Mouse (Mus musculus) MEL (cell line): ENCODE data around the gene Col25a1. TPM values are rescaled to one million over a fixed set of nuclear protein-coding genes. Genes with fewer than 3 reads are reported as not detected.

Source experiments
- DNase-seq: peaks from one replicate; pipeline ENCODE4 v3.0.0; 2011; ENCODE audit warnings: low read depth, low spot score
- H3K27ac ChIP-seq: 2 replicates; pipeline ENCODE4 v1.5.1; 2012; ENCODE audit warnings: low read depth, mild to moderate bottlenecking, control low read depth, low read length, moderate library complexity; ENCODE audit not compliant: control insufficient read depth
- H3K27me3 ChIP-seq, 2 experiments: fragments of 150-350 bp in 1 of 2; sonication (generic) in 1 of 2; 2 replicates each; pipeline ENCODE4 v1.6.1; 2012; ENCODE audit warnings: low read length in 2 of 2, mild to moderate bottlenecking in 2 of 2, improper control_type of control experiment in 1 of 2, moderate library complexity in 1 of 2; ENCODE audit not compliant: insufficient read depth in 2 of 2, control insufficient read depth in 1 of 2
- H3K36me3 ChIP-seq, 2 experiments: 2 replicates each; pipeline ENCODE4 v1.6.1; 2012 to 2014; ENCODE audit warnings: low read length in 2 of 2, improper control_type of control experiment in 1 of 2, inconsistent platforms in 1 of 2, mild to moderate bottlenecking in 1 of 2; ENCODE audit not compliant: insufficient read depth in 2 of 2, control insufficient read depth in 1 of 2
- H3K4me1 ChIP-seq, 2 experiments: fragments of 150-350 bp in 1 of 2; sonication (generic) in 1 of 2; 2 replicates each; pipeline ENCODE4 v1.6.1; 2012; ENCODE audit warnings: low read length in 2 of 2, improper control_type of control experiment in 1 of 2, mild to moderate bottlenecking in 1 of 2; ENCODE audit not compliant: insufficient read depth in 2 of 2, control insufficient read depth in 1 of 2
- H3K4me3 ChIP-seq, 2 experiments: fragments of 150-350 bp in 1 of 2; sonication (generic) in 1 of 2; 2 replicates each; pipeline ENCODE4 v1.5.1; 2012; ENCODE audit warnings: low read depth in 2 of 2, low read length in 2 of 2, mild to moderate bottlenecking in 2 of 2, moderate library complexity in 2 of 2, control low read depth in 1 of 2, improper control_type of control experiment in 1 of 2; ENCODE audit not compliant: control insufficient read depth in 1 of 2, insufficient read depth in 1 of 2
- H3K79me2 ChIP-seq: 2 replicates; pipeline ENCODE4 v1.6.1; 2012; ENCODE audit warnings: mild to moderate bottlenecking, low read length, moderate library complexity; ENCODE audit not compliant: control insufficient read depth, poor library complexity, insufficient read depth
- H3K9ac ChIP-seq: 2 replicates; pipeline ENCODE4 v1.6.1; 2012; ENCODE audit warnings: low read depth, mild to moderate bottlenecking, control low read depth, low read length, moderate library complexity; ENCODE audit not compliant: control insufficient read depth, poor library complexity, severe bottlenecking
- H3K9me3 ChIP-seq: fragments of 150-350 bp; sonication (generic); replicated peaks from 2 replicates; pipeline ENCODE4 v1.6.1; 2012; ENCODE audit warnings: mild to moderate bottlenecking, low read length, improper control_type of control experiment, moderate library complexity; ENCODE audit not compliant: insufficient read depth
- CTCF ChIP-seq, 3 experiments: IDR thresholded peaks in 2 of 3; conservative IDR thresholded peaks in 1 of 3; 2 replicates each; pipeline ENCODE4 v1.5.1; 2011 to 2012; ENCODE audit warnings: low read length in 3 of 3, low read depth in 2 of 3, mild to moderate bottlenecking in 2 of 3, improper control_type of control experiment in 1 of 3, inconsistent platforms in 1 of 3, mixed read lengths in 1 of 3, moderate library complexity in 1 of 3; ENCODE audit not compliant: control insufficient read depth in 1 of 3, insufficient read depth in 1 of 3, poor library complexity in 1 of 3, severe bottlenecking in 1 of 3
- E2F4 ChIP-seq: IDR thresholded peaks from 2 replicates; pipeline ENCODE4 v1.6.1; 2011; ENCODE audit warnings: low read depth, low read length, improper control_type of control experiment, borderline replicate concordance
- EP300 ChIP-seq, 2 experiments: IDR thresholded peaks; 2 replicates each; pipeline ENCODE4 v1.6.1; 2011; ENCODE audit warnings: improper control_type of control experiment in 2 of 2, low read length in 2 of 2, low read depth in 1 of 2, mild to moderate bottlenecking in 1 of 2
- ETS1 ChIP-seq: IDR thresholded peaks from 2 replicates; pipeline ENCODE4 v1.6.1; 2012; ENCODE audit warnings: low read depth, mild to moderate bottlenecking, inconsistent platforms, low read length, improper control_type of control experiment, moderate library complexity
- GABPA ChIP-seq: IDR thresholded peaks from 2 replicates; pipeline ENCODE4 v1.6.1; 2012; ENCODE audit warnings: low read depth, mild to moderate bottlenecking, inconsistent platforms, low read length, improper control_type of control experiment, moderate library complexity
- GATA1 ChIP-seq: IDR thresholded peaks from 2 replicates; pipeline ENCODE4 v1.6.1; 2011; ENCODE audit warnings: low read depth, low read length, improper control_type of control experiment
- HCFC1 ChIP-seq: IDR thresholded peaks from 2 replicates; pipeline ENCODE4 v1.6.1; 2012; ENCODE audit warnings: low read depth, mild to moderate bottlenecking, inconsistent platforms, low read length, improper control_type of control experiment, moderate library complexity
- KAT2A ChIP-seq: conservative IDR thresholded peaks from 2 replicates; pipeline ENCODE4 v1.6.1; 2012; ENCODE audit warnings: low read depth, low read length, improper control_type of control experiment, inconsistent platforms
- MAFK ChIP-seq: IDR thresholded peaks from 2 replicates; pipeline ENCODE4 v1.6.1; 2011; ENCODE audit warnings: low read depth, mild to moderate bottlenecking, low read length, improper control_type of control experiment, borderline replicate concordance
- MAX ChIP-seq: IDR thresholded peaks from 2 replicates; pipeline ENCODE4 v1.6.1; 2011; ENCODE audit warnings: low read length, improper control_type of control experiment
- MEF2A ChIP-seq: IDR thresholded peaks from 2 replicates; pipeline ENCODE4 v1.6.1; 2014; ENCODE audit warnings: low read depth, mild to moderate bottlenecking, inconsistent platforms, low read length, improper control_type of control experiment; ENCODE audit not compliant: poor library complexity, insufficient replicate concordance, severe bottlenecking; ENCODE audit errors: extremely low read depth
- MXI1 ChIP-seq: IDR thresholded peaks from 2 replicates; pipeline ENCODE4 v1.6.1; 2011; ENCODE audit warnings: mild to moderate bottlenecking, low read depth, low read length, improper control_type of control experiment
- MYB ChIP-seq: IDR thresholded peaks from 2 replicates; pipeline ENCODE4 v1.6.1; 2011; ENCODE audit warnings: mild to moderate bottlenecking, low read depth, low read length, improper control_type of control experiment
- NRF1 ChIP-seq: IDR thresholded peaks from 2 replicates; pipeline ENCODE4 v1.6.1; 2014; ENCODE audit warnings: low read depth, mild to moderate bottlenecking, inconsistent platforms, low read length, improper control_type of control experiment, moderate library complexity; ENCODE audit not compliant: poor library complexity, insufficient read depth, severe bottlenecking
- POLR2A ChIP-seq, 2 experiments: IDR thresholded peaks; 2 replicates each; pipeline ENCODE4 v1.6.1; 2011 to 2012; ENCODE audit warnings: low read length in 2 of 2, mild to moderate bottlenecking in 2 of 2, control low read depth in 1 of 2, improper control_type of control experiment in 1 of 2, low read depth in 1 of 2, moderate library complexity in 1 of 2; ENCODE audit not compliant: control insufficient read depth in 1 of 2, insufficient read depth in 1 of 2, poor library complexity in 1 of 2
- POLR2AphosphoS2 ChIP-seq: IDR thresholded peaks from 2 replicates; pipeline ENCODE4 v1.6.1; 2011; ENCODE audit warnings: low read length, improper control_type of control experiment
- SIN3A ChIP-seq: IDR thresholded peaks from 2 replicates; pipeline ENCODE4 v1.6.1; 2012; ENCODE audit warnings: low read length, improper control_type of control experiment, inconsistent platforms
- TCF12 ChIP-seq: IDR thresholded peaks from 2 replicates; pipeline ENCODE4 v1.6.1; 2014; ENCODE audit warnings: low read depth, mild to moderate bottlenecking, inconsistent platforms, low read length, improper control_type of control experiment, moderate library complexity
- USF2 ChIP-seq, 2 experiments: IDR thresholded peaks; 2 replicates each; pipeline ENCODE4 v1.6.1; 2011 to 2012; ENCODE audit warnings: improper control_type of control experiment in 2 of 2, low read length in 2 of 2, borderline replicate concordance in 1 of 2, inconsistent platforms in 1 of 2, low read depth in 1 of 2, mild to moderate bottlenecking in 1 of 2; ENCODE audit not compliant: insufficient read depth in 1 of 2
- ZKSCAN1 ChIP-seq: IDR thresholded peaks from 2 replicates; pipeline ENCODE4 v1.6.1; 2012; ENCODE audit warnings: low read depth, mild to moderate bottlenecking, inconsistent platforms, low read length, improper control_type of control experiment, moderate library complexity
- ZMIZ1 ChIP-seq: IDR thresholded peaks from 2 replicates; pipeline ENCODE4 v1.6.1; 2012; ENCODE audit warnings: low read depth, mild to moderate bottlenecking, inconsistent platforms, low read length, improper control_type of control experiment, moderate library complexity
- ZNF384 ChIP-seq: IDR thresholded peaks from 2 replicates; pipeline ENCODE4 v1.6.1; 2012; ENCODE audit warnings: low read depth, mild to moderate bottlenecking, inconsistent platforms, low read length, improper control_type of control experiment
- polyA plus RNA-seq, 2 experiments: library from polyadenylated mRNA; stranded (reverse) in 1 of 2; unstranded in 1 of 2; fragments of >175 nt in 1 of 2; fragments of >200 nt in 1 of 2; gene quantifications; 2 replicates each; pipeline versions ENCODE4 v1.2.1 to v1.2.4; 2012; ENCODE audit warnings: low replicate concordance in 2 of 2, low read depth in 1 of 2; ENCODE audit not compliant: insufficient read length in 2 of 2, insufficient read depth in 1 of 2, missing spikeins in 1 of 2
- total RNA-seq: library from RNA; depleted of rRNA; stranded (reverse); fragments of 300-350 nt; gene quantifications from 2 replicates; pipeline ENCODE4 v1.2.3, GENCODE M21; 2012

Col25a1 gene
- total and polyA plus RNA-seq, 3 experiments, result not detected

DNA sequence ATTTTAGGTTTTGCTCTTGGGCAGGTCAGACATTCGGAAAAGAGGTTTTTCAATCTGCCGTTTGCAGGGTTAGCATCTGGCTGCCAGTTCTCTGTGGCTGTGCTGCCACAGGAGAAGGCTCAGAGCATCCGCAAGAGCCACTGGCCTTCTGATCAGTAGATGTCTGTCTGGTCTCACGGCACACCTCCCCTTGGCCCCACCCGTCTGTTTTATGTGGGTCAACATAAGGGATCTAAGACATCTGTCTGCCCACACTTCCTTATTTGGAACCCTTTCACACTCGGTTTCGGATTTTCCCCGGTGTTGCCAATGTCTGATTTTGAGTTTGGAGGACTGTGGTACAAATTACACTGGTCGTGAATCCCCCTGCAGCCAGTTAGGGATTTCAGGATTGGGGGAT is 26.8 kb upstream of the Col25a1 start:
- no peaks in the 10 kb centered on the region; a peak in 2 of 4 replicates for H3K27me3 ChIP-seq
- no peaks in the 10 kb centered on the region for H3K4me1 ChIP-seq
- no peak overlapping the region for H3K27ac ChIP-seq
- H3K9ac ChIP-seq, result no peak overlapping the region
- TF ChIP-seq MAFK (no peak), EP300 (IDR thresholded peaks at IDR 0.05; ENCODE audit: low read depth in 1 of 2, low read length in 2 of 2) (no peak), TCF12 (no peak), CTCF (IDR thresholded peaks at IDR 0.05 in 2 of 3, conservative IDR thresholded peaks at IDR 0.05 in 1 of 3; ENCODE audit: control insufficient read depth in 1 of 3, insufficient read depth in 1 of 3, low read depth in 2 of 3, low read length in 3 of 3, poor library complexity in 1 of 3, severe bottlenecking in 1 of 3) (no peak), POLR2A (IDR thresholded peaks at IDR 0.05; ENCODE audit: control insufficient read depth in 1 of 2, insufficient read depth in 1 of 2, low read depth in 1 of 2, low read length in 2 of 2, poor library complexity in 1 of 2) (no peak), ZNF384 (no peak), POLR2AphosphoS2 (no peak), ZMIZ1 (no peak), NRF1 (no peak), MEF2A (no peak), MYB (no peak), SIN3A (no peak)
- H3K79me2 ChIP-seq, result no peaks in the 10 kb centered on the region
- H3K9me3 ChIP-seq, result no peaks in the 10 kb centered on the region
- no peak for DNase-seq
- H3K36me3 ChIP-seq, result no peaks in the 10 kb centered on the region
- no peak overlapping the region for H3K4me3 ChIP-seq

- Histone ChIP-seq H3K79me2 (no peaks in the 10 kb centered on the region), H3K4me3 (no peak overlapping the region)
Measured at GRCm38 (mm10) chr3:130116886-130117285, 14.4 kb upstream of the Col25a1 start.

GRCm38 (mm10) chr3:130127840-130128239 is 3.5 kb upstream of the Col25a1 start:
- DNase-seq, result no peak
- Histone ChIP-seq H3K27me3 (no peaks in the 10 kb centered on the region), H3K27ac (no peak overlapping the region), H3K79me2 (no peaks in the 10 kb centered on the region), H3K9ac (no peak overlapping the region), H3K9me3 (no peaks in the 10 kb centered on the region), H3K36me3 (no peaks in the 10 kb centered on the region), H3K4me3 (no peak overlapping the region), H3K4me1 (no peaks in the 10 kb centered on the region)
- TF ChIP-seq MXI1 (no peak), MEF2A (no peak), EP300 (IDR thresholded peaks at IDR 0.05; ENCODE audit: low read depth in 1 of 2, low read length in 2 of 2) (no peak), GATA1 (no peak), ZKSCAN1 (no peak), E2F4 (no peak), MAFK (no peak), USF2 (IDR thresholded peaks at IDR 0.05; ENCODE audit: borderline replicate concordance in 1 of 2, insufficient read depth in 1 of 2, low read depth in 1 of 2, low read length in 2 of 2) (no peak)

More at GRCm38 (mm10) chr3:130116886-130117285, 14.4 kb upstream of the Col25a1 start:
- no peak for DNase-seq
- Histone ChIP-seq H3K4me1 (no peaks in the 10 kb centered on the region), H3K27ac (no peak overlapping the region), H3K9me3 (no peaks in the 10 kb centered on the region), H3K27me3 (no peaks in the 10 kb centered on the region; a peak in 1 of 4 replicates), H3K9ac (no peak overlapping the region), H3K36me3 (no peaks in the 10 kb centered on the region)
- TF ChIP-seq MAX (no peak), MEF2A (no peak), KAT2A (no peak), GABPA (no peak), ETS1 (no peak), NRF1 (no peak), ZMIZ1 (no peak), EP300 (IDR thresholded peaks at IDR 0.05; ENCODE audit: low read depth in 1 of 2, low read length in 2 of 2) (no peak), HCFC1 (no peak), POLR2AphosphoS2 (no peak)
